Mouse (Mus musculus): ENCODE data around the gene Mycbp2.

- TF ChIP-seq ZNF384 (IDR thresholded peaks at IDR 0.05; ENCODE audit: low read depth, low read length), result no peak
- no peak for TF ChIP-seq ZC3H11A (IDR thresholded peaks at IDR 0.05; ENCODE audit: borderline replicate concordance, low read depth, low read length)
- TF ChIP-seq CHD2 (IDR thresholded peaks at IDR 0.05; ENCODE audit: low read depth, low read length), result no peak
- no peak for TF ChIP-seq MAFK (IDR thresholded peaks at IDR 0.05; ENCODE audit: insufficient read depth, low read depth, low read length)
- TF ChIP-seq HCFC1 (IDR thresholded peaks at IDR 0.05; ENCODE audit: borderline replicate concordance, insufficient read depth, low read length), result no peak
Observed at GRCm38 (mm10) chr14:103258745-103259144, 87.9 kb downstream of the Mycbp2 start.
